Mouse (Mus musculus): ENCODE measurements around the gene Cdadc1. TPM values are rescaled to one million over a fixed set of nuclear protein-coding genes. Genes with fewer than 3 reads are reported as not detected.

Cdadc1 gene
- polyA plus RNA-seq, 1 experiment from 2014 or later: 35.2 TPM

DNA sequence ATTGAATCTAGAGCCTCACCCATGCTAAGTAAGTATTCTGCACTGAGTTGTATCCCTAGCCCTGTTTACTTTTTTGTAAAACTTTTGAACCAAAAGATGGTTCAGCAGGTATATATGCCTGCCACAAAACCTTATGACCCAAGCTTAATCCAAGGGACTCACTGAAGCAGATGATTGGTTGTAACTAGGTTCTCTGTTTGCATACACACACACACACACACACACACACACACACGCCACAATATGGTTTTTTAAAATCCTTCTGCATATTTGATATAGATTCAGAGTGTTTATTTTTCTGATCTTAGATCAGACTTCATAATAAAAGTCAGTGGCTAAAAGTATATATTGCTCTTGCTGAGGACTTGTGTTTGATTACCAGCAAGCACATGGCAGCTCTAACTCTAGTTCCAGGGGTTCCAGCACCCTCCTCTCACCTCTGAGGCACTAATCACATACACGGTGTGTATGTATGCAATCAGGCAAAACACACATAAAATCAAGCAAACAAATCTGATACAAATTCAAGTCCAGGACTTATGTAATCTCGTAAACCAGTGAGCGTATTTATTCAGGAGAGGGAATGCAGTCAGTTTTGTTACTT, 59.8 kb downstream of the Cdadc1 start:
- no peaks in the 10 kb centered on the region for H3K27me3 ChIP-seq

GRCm38 (mm10) chr14:59533908-59534307, 63.9 kb downstream of the Cdadc1 start:
- ATAC-seq (ENCODE audit: low FRiP score): no peak
- Histone ChIP-seq H3K4me1 (no peaks in the 10 kb centered on the region), H3K9me3 (replicated peaks) (no peaks in the 10 kb centered on the region), H3K9ac (no peak overlapping the region), H3K4me3 (no peak overlapping the region), H3K27me3 (no peaks in the 10 kb centered on the region), H3K4me2 (replicated peaks) (no peak overlapping the region), H3K27ac (no peak overlapping the region), H3K36me3 (no peaks in the 10 kb centered on the region)

More for the DNA sequence above, 59.8 kb downstream of the Cdadc1 start:
- no peaks in the 10 kb centered on the region for H3K4me1 ChIP-seq
- H3K4me3 ChIP-seq: no peak overlapping the region
- ATAC-seq (ENCODE audit: low FRiP score): no peak
- 93% methylated on average over 4 of the region's 4 CpGs for WGBS
- H3K9ac ChIP-seq: no peak overlapping the region
- no peak overlapping the region for H3K4me2 ChIP-seq (replicated peaks)
- H3K36me3 ChIP-seq: no peaks in the 10 kb centered on the region; the same call in 1 of the 2 replicates
- no peaks in the 10 kb centered on the region for H3K9me3 ChIP-seq (replicated peaks)
- no peak overlapping the region for H3K27ac ChIP-seq

- Histone ChIP-seq H3K9ac (no peak overlapping the region), H3K9me3 (replicated peaks) (no peaks in the 10 kb centered on the region), H3K4me3 (no peak overlapping the region), H3K27me3 (no peaks in the 10 kb centered on the region), H3K27ac (no peak overlapping the region), H3K4me2 (replicated peaks) (no peak overlapping the region), H3K36me3 (no peaks in the 10 kb centered on the region), H3K4me1 (no peaks in the 10 kb centered on the region)
- no peak for ATAC-seq (ENCODE audit: low FRiP score)
- 90% methylated on average over 1 of the region's 1 CpGs for WGBS
Observed at GRCm38 (mm10) chr14:59532986-59533385, 64.8 kb downstream of the Cdadc1 start.

DNA sequence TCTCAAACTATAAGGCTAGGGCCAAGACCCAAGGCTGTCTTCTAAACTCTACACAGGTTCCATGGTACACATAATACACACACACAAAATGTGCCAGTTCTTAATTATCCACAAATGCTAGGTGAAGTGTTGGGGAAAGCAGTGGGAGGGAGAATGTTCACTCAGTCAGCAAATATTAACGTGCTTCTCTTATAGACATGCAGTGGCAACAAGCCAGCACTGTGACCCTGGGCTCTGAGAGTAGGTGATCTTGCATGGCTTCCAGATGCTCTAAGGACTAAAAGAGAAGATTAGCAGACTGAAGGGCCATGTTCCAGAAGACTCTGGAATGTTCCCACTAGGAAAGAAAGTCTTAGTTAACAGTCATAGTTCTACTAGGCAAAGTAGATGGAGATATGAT, 67.0 kb downstream of the Cdadc1 start:
- ATAC-seq (ENCODE audit: low FRiP score): no peak

GRCm38 (mm10) chr14:59525843-59526242, 71.9 kb downstream of the Cdadc1 start:
- no peak for ATAC-seq (ENCODE audit: low FRiP score)
- WGBS: 83% methylated on average over 5 of the region's 5 CpGs
- Histone ChIP-seq H3K4me3 (no peak overlapping the region), H3K27ac (no peak overlapping the region), H3K4me1 (no peaks in the 10 kb centered on the region), H3K36me3 (no peaks in the 10 kb centered on the region), H3K4me2 (replicated peaks) (no peak overlapping the region), H3K9me3 (replicated peaks) (no peaks in the 10 kb centered on the region), H3K27me3 (no peaks in the 10 kb centered on the region), H3K9ac (no peak overlapping the region)

More for the DNA sequence above, 67.0 kb downstream of the Cdadc1 start:
- Histone ChIP-seq H3K27me3 (no peaks in the 10 kb centered on the region), H3K4me2 (replicated peaks) (no peak overlapping the region), H3K9me3 (replicated peaks) (no peaks in the 10 kb centered on the region), H3K9ac (no peak overlapping the region), H3K4me1 (no peaks in the 10 kb centered on the region), H3K36me3 (no peaks in the 10 kb centered on the region), H3K4me3 (no peak overlapping the region), H3K27ac (no peak overlapping the region)
- 72% methylated on average over 1 of the region's 1 CpGs for WGBS

- Histone ChIP-seq H3K36me3 (no peaks in the 10 kb centered on the region), H3K4me2 (replicated peaks) (no peak overlapping the region), H3K27me3 (no peaks in the 10 kb centered on the region), H3K9ac (no peak overlapping the region), H3K27ac (no peak overlapping the region), H3K4me1 (no peaks in the 10 kb centered on the region), H3K4me3 (no peak overlapping the region), H3K9me3 (replicated peaks) (no peaks in the 10 kb centered on the region)
- 89% methylated on average over 6 of the region's 6 CpGs for WGBS
- ATAC-seq (ENCODE audit: low FRiP score): no peak
Observed at GRCm38 (mm10) chr14:59513922-59514444, 83.8 kb downstream of the Cdadc1 start.

Other genes starting within 250 kb of the Cdadc1 start
- 0.53 and 0.61 TPM in 2 replicates for gene Phf11d, start 232.5 kb downstream of the Cdadc1 start, polyA plus RNA-seq (2016; fragmentation: Nextera tagmentation; extraction: Ambion mirVana)
- gene Phf11c, start 202.6 kb downstream of the Cdadc1 start, polyA plus RNA-seq (2016; fragmentation: Nextera tagmentation; extraction: Ambion mirVana): 0.51 and 0.80 TPM in 2 replicates
- 9.6 and 11.6 TPM in 2 replicates for gene Setdb2, start 157.1 kb downstream of the Cdadc1 start, polyA plus RNA-seq (2016; fragmentation: Nextera tagmentation; extraction: Ambion mirVana)
- 35.8 and 39.9 TPM in 2 replicates for gene Cab39l, start 157.0 kb downstream of the Cdadc1 start, polyA plus RNA-seq (2016; fragmentation: Nextera tagmentation; extraction: Ambion mirVana)
- gene Shisa2, start 27.3 kb upstream of the Cdadc1 start, polyA plus RNA-seq (2016; fragmentation: Nextera tagmentation; extraction: Ambion mirVana): 22.4 and 27.9 TPM in 2 replicates